Mouse (Mus musculus) CH12.LX (cell line): ENCODE results near the gene Lpar6. TPM values are rescaled to one million over a fixed set of nuclear protein-coding genes. Genes with fewer than 3 reads are reported as not detected.

ENCODE experiments used
- DNase-seq: peaks from one replicate; pipeline ENCODE4 v3.0.0-alpha.2; 2013; ENCODE audit errors: extremely low read depth
- H3K27ac ChIP-seq: 2 replicates; pipeline ENCODE4 v1.5.1; 2012; ENCODE audit warnings: low read depth, mild to moderate bottlenecking, control low read depth, moderate library complexity; ENCODE audit not compliant: insufficient read depth
- H3K27me3 ChIP-seq: replicated peaks from 2 replicates; pipeline ENCODE3; 2012; ENCODE audit warnings: inconsistent platforms
- H3K36me3 ChIP-seq, 2 experiments: replicated peaks in 1 of 2; 2 replicates each; pipeline versions ENCODE3 to v1.6.1; 2012; ENCODE audit warnings: inconsistent platforms in 1 of 2, low read length in 1 of 2, mild to moderate bottlenecking in 1 of 2, mixed read lengths in 1 of 2, moderate library complexity in 1 of 2; ENCODE audit not compliant: control insufficient read depth in 1 of 2, insufficient read depth in 1 of 2
- H3K4me1 ChIP-seq, 2 experiments: 2 replicates each; pipeline ENCODE4 v1.6.1; 2012; ENCODE audit warnings: inconsistent platforms in 1 of 2, moderate library complexity in 1 of 2; ENCODE audit not compliant: insufficient read depth in 2 of 2, control insufficient read depth in 1 of 2
- H3K4me2 ChIP-seq: 2 replicates; pipeline ENCODE4 v1.6.1; 2012; ENCODE audit warnings: low read depth, mild to moderate bottlenecking, control low read depth; ENCODE audit not compliant: poor library complexity, insufficient read depth, severe bottlenecking
- H3K4me3 ChIP-seq, 3 experiments: fragments of 150-350 bp in 1 of 3; sonication (generic) in 1 of 3; replicated peaks in 1 of 3; 2 replicates each; pipeline versions ENCODE3 to v1.5.1; 2011 to 2012; ENCODE audit warnings: low read depth in 2 of 3, low read length in 2 of 3, mild to moderate bottlenecking in 2 of 3, moderate library complexity in 2 of 3, control low read depth in 1 of 3, improper control_type of control experiment in 1 of 3, inconsistent platforms in 1 of 3, mixed read lengths in 1 of 3; ENCODE audit not compliant: poor library complexity in 1 of 3
- H3K79me2 ChIP-seq: replicated peaks from 2 replicates; pipeline ENCODE4 v1.6.1; 2012; ENCODE audit warnings: mild to moderate bottlenecking, moderate library complexity; ENCODE audit not compliant: control insufficient read depth, poor library complexity, insufficient read depth, severe bottlenecking; ENCODE audit errors: extremely low read depth
- H3K9ac ChIP-seq: 2 replicates; pipeline ENCODE4 v1.6.1; 2012; ENCODE audit warnings: low read depth, mild to moderate bottlenecking, control low read depth, moderate library complexity; ENCODE audit not compliant: insufficient read depth
- H3K9me3 ChIP-seq: replicated peaks from 2 replicates; pipeline ENCODE3; 2012; ENCODE audit warnings: low read length, inconsistent platforms, mixed read lengths
- CHD1 ChIP-seq: IDR thresholded peaks from 2 replicates; pipeline ENCODE4 v1.6.1; 2012; ENCODE audit warnings: low read depth, low read length, improper control_type of control experiment, inconsistent platforms
- CHD2 ChIP-seq: IDR thresholded peaks from 2 replicates; pipeline ENCODE4 v1.6.1; 2011; ENCODE audit warnings: low read length, improper control_type of control experiment
- CTCF ChIP-seq, 2 experiments: IDR thresholded peaks in 1 of 2; conservative IDR thresholded peaks in 1 of 2; 2 replicates each; pipeline ENCODE4 v1.5.1; 2011 to 2012; ENCODE audit warnings: low read depth in 2 of 2, low read length in 2 of 2, improper control_type of control experiment in 1 of 2, inconsistent platforms in 1 of 2, mild to moderate bottlenecking in 1 of 2, moderate library complexity in 1 of 2
- ELF1 ChIP-seq: IDR thresholded peaks from 2 replicates; pipeline ENCODE4 v1.6.1; 2014; ENCODE audit warnings: low read depth, mild to moderate bottlenecking, inconsistent platforms, low read length, improper control_type of control experiment
- HCFC1 ChIP-seq: IDR thresholded peaks from 2 replicates; pipeline ENCODE4 v1.6.1; 2012; ENCODE audit warnings: low read depth, mild to moderate bottlenecking, inconsistent platforms, low read length, improper control_type of control experiment
- MAFK ChIP-seq: IDR thresholded peaks from 2 replicates; pipeline ENCODE4 v1.6.1; 2011; ENCODE audit warnings: low read length, improper control_type of control experiment; ENCODE audit not compliant: insufficient replicate concordance
- MAZ ChIP-seq: IDR thresholded peaks from 2 replicates; pipeline ENCODE4 v1.6.1; 2012; ENCODE audit warnings: low read depth, mild to moderate bottlenecking, inconsistent platforms, low read length, improper control_type of control experiment, moderate library complexity
- MXI1 ChIP-seq: IDR thresholded peaks from 2 replicates; pipeline ENCODE4 v1.6.1; 2011; ENCODE audit warnings: mild to moderate bottlenecking, low read depth, low read length, improper control_type of control experiment
- NELFE ChIP-seq: IDR thresholded peaks from 2 replicates; pipeline ENCODE4 v1.6.1; 2011; ENCODE audit warnings: low read depth, low read length, improper control_type of control experiment
- PAX5 ChIP-seq: IDR thresholded peaks from 2 replicates; pipeline ENCODE4 v1.6.1; 2012; ENCODE audit warnings: low read length, inconsistent platforms, mixed read lengths
- POLR2A ChIP-seq: IDR thresholded peaks from 2 replicates; pipeline ENCODE4 v1.6.1; 2011; ENCODE audit warnings: low read depth, mild to moderate bottlenecking, improper control_type of control experiment, low read length
- SIN3A ChIP-seq: IDR thresholded peaks from 2 replicates; pipeline ENCODE4 v1.6.1; 2012; ENCODE audit warnings: low read length, improper control_type of control experiment, inconsistent platforms
- SMC3 ChIP-seq: IDR thresholded peaks from 2 replicates; pipeline ENCODE4 v1.6.1; 2011; ENCODE audit warnings: low read depth, low read length, improper control_type of control experiment
- TCF12 ChIP-seq: IDR thresholded peaks from 2 replicates; pipeline ENCODE4 v1.6.1; 2014; ENCODE audit warnings: low read depth, mild to moderate bottlenecking, inconsistent platforms, low read length, improper control_type of control experiment
- UBTF ChIP-seq: IDR thresholded peaks from 2 replicates; pipeline ENCODE4 v1.6.1; 2012; ENCODE audit warnings: low read depth, mild to moderate bottlenecking, inconsistent platforms, low read length, improper control_type of control experiment, moderate library complexity
- USF1 ChIP-seq: IDR thresholded peaks from 2 replicates; pipeline ENCODE4 v1.6.1; 2014; ENCODE audit warnings: low read depth, mild to moderate bottlenecking, inconsistent platforms, low read length, improper control_type of control experiment
- USF2 ChIP-seq: conservative IDR thresholded peaks from 2 replicates; pipeline ENCODE4 v1.6.1; 2011; ENCODE audit warnings: low read depth, low read length, improper control_type of control experiment
- ZNF384 ChIP-seq: IDR thresholded peaks from 2 replicates; pipeline ENCODE4 v1.6.1; 2012; ENCODE audit warnings: low read depth, low read length, improper control_type of control experiment, inconsistent platforms
- dilution Hi-C: fragments of 300-500 bp; cut with MboI; formaldehyde crosslinking; loops from 2 replicates; pipeline ENCODE4 v1.14.3; 2020; ENCODE audit warnings: low sequenced_read_pairs; ENCODE audit not compliant: extremely low pct_unique_long_range_greater_than_20kb, extremely low pct_ligation_motif_present
- in situ Hi-C: fragments of 300-500 bp; cut with MboI; formaldehyde crosslinking; loops from 3 replicates; pipeline ENCODE4 v1.14.3; 2019; ENCODE audit warnings: low sequenced_read_pairs, low pct_ligation_motif_present, low pct_unique_long_range_greater_than_20kb, mixed read lengths
- polyA plus RNA-seq: library from polyadenylated mRNA; unstranded; fragments of >175 nt; gene quantifications from 2 replicates; pipeline ENCODE4 v1.2.1, GENCODE M21; 2012; ENCODE audit warnings: low read depth; ENCODE audit not compliant: insufficient read length
- total RNA-seq, 2 experiments: library from RNA; depleted of rRNA; stranded (reverse); fragments of 300-350 nt in 1 of 2; fragments of >200 nt in 1 of 2; gene quantifications; 2 replicates each; pipeline ENCODE4 v1.2.3; 2012 to 2014

The Lpar6 gene
- total and polyA plus RNA-seq, 3 experiments = 2.9 to 6.4 (median 3.2) TPM

GRCm38 (mm10) chr14:73258181-73258580 is 20.5 kb downstream of the Lpar6 start:
- dilution Hi-C loops = no loop called here
- DNase-seq = no peak
- H3K9me3 ChIP-seq = no peaks in the 10 kb centered on the region
- H3K79me2 ChIP-seq = no peaks in the 10 kb centered on the region
- no peak overlapping the region for H3K4me2 ChIP-seq
- in situ Hi-C loops = no loop called here
- no peaks in the 10 kb centered on the region for H3K27me3 ChIP-seq
- H3K4me3 ChIP-seq = no peak overlapping the region
- TF ChIP-seq USF1 (no peak), MAZ (no peak), CTCF (conservative IDR thresholded peaks at IDR 0.05 in 1 of 2, IDR thresholded peaks at IDR 0.05 in 1 of 2; ENCODE audit: low read depth in 2 of 2, low read length in 2 of 2) (no peak), ZNF384 (no peak), CHD2 (no peak), TCF12 (no peak), USF2 (no peak), CHD1 (no peak)
- no peak overlapping the region for H3K27ac ChIP-seq
- peaks cover 11 to 16% of the 10 kb centered on the region in 2 experiments for H3K36me3 ChIP-seq
- H3K4me1 ChIP-seq = peaks cover 0 to 7% of the 10 kb centered on the region in 2 experiments; a peak in 2 of 4 replicates
- no peak overlapping the region for H3K9ac ChIP-seq

- DNase-seq = no peak
- Histone ChIP-seq H3K9me3 (peaks cover 4% of the 10 kb centered on the region), H3K4me1 (no peaks in the 10 kb centered on the region), H3K27ac (no peak overlapping the region), H3K27me3 (no peaks in the 10 kb centered on the region), H3K36me3 (peaks cover 14 to 24% of the 10 kb centered on the region in 2 experiments), H3K4me3 (no peak overlapping the region), H3K4me2 (no peak overlapping the region), H3K9ac (no peak overlapping the region), H3K79me2 (no peaks in the 10 kb centered on the region)
- TF ChIP-seq MXI1 = no peak
- TF ChIP-seq SMC3 = no peak
- TF ChIP-seq TCF12 = no peak
- TF ChIP-seq UBTF = no peak
- no peak for TF ChIP-seq NELFE
- no peak for TF ChIP-seq MAZ
- TF ChIP-seq CHD2 = no peak
- TF ChIP-seq SIN3A = no peak
- TF ChIP-seq CTCF (conservative IDR thresholded peaks at IDR 0.05 in 1 of 2, IDR thresholded peaks at IDR 0.05 in 1 of 2; ENCODE audit: low read depth in 2 of 2, low read length in 2 of 2) = no peak
- TF ChIP-seq PAX5 = no peak
- TF ChIP-seq ELF1 = no peak
- TF ChIP-seq HCFC1 = no peak
- no peak for TF ChIP-seq POLR2A
- TF ChIP-seq MAFK = no peak
- in situ Hi-C loops = no loop called here
- dilution Hi-C loops = no loop called here
These were observed 24.5 kb downstream of the Lpar6 start for GRCm38 (mm10) chr14:73262210-73262609.
